In the genomic region with DNA sequence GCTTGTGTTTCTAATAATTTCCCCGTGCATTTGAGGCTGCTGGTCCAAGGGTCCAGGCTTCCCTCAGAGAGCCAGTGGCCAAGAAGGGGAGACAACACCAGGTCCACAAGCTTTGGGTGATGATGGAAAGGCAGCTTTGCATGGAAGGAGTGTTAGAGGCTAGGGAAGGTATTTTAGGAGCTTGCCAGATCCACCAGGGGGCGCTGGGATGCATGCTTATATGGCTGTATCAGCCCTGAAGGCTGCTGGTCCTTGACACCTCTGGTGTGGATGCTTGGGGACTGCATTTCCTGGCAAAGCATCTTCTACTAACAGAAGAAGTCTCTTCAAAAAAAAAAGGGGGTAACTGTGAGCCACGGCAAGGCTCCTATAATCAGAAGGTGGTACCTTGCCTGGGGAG, we compare ENCODE assay signal across 9 mouse cellular contexts. TPM values are rescaled to one million over a fixed set of nuclear protein-coding genes. Genes with fewer than 3 reads are reported as not detected.
DNase-seq lines count a peak whose midpoint lies in the region; ATAC-seq and TF ChIP-seq lines count a peak whose summit lies in the region.
"Had no signal": no experiment of that assay in that cellular context is flagged by ENCODE, and none has a peak within 500 bp of the region (broad histone marks: within the 10 kb centered on the region; RNA-seq: fewer than 3 reads in every experiment).

No protein-coding gene starts in this region.

- peak; percentile 87 for TF ChIP-seq CTCF in kidney, postnatal 0 days (IDR thresholded peaks at IDR 0.05; ENCODE audit: low read depth)
- TF ChIP-seq CTCF in olfactory bulb, adult 2 months (IDR thresholded peaks at IDR 0.05; ENCODE audit: insufficient read depth, low read depth, low read length), result peak; percentile 52

- H3K27ac ChIP-seq in midbrain, embryonic 10.5 days (replicated peaks), result no peak overlapping the region
- H3K27ac ChIP-seq in midbrain, embryonic 15.5 days, result no peak overlapping the region
- no peak overlapping the region for H3K27ac ChIP-seq in kidney, postnatal 0 days
- H3K27ac ChIP-seq in liver, embryonic 13.5 days, result no peak overlapping the region
- no peak overlapping the region for H3K27ac ChIP-seq in olfactory bulb, adult 2 months (ENCODE audit: insufficient read depth, low read depth, low read length)
- H3K27ac ChIP-seq: embryonic facial prominence, embryonic 12.5 days had no signal

- no peak overlapping the region for H3K4me2 ChIP-seq in midbrain, embryonic 15.5 days
- H3K4me2 ChIP-seq in kidney, postnatal 0 days (ENCODE audit: low read length), result no peak overlapping the region
- H3K4me2 ChIP-seq in liver, embryonic 13.5 days, result no peak overlapping the region
- H3K4me2 ChIP-seq: embryonic facial prominence, embryonic 12.5 days had no signal

- H3K9me3 ChIP-seq in midbrain, embryonic 10.5 days (replicated peaks), result no peaks in the 10 kb centered on the region
- H3K9me3 ChIP-seq in midbrain, embryonic 15.5 days, result no peaks in the 10 kb centered on the region
- H3K9me3 ChIP-seq in kidney, postnatal 0 days (replicated peaks; ENCODE audit: low read length), result no peaks in the 10 kb centered on the region
- H3K9me3 ChIP-seq in liver, embryonic 13.5 days (replicated peaks), result no peaks in the 10 kb centered on the region
- H3K9me3 ChIP-seq: embryonic facial prominence, embryonic 12.5 days had no signal

- peaks cover 76% of the 10 kb centered on the region for H3K27me3 ChIP-seq in midbrain, embryonic 10.5 days (ENCODE audit: low read depth, poor library complexity, severe bottlenecking)
- H3K27me3 ChIP-seq in midbrain, embryonic 15.5 days (replicated peaks), result peaks cover 28% of the 10 kb centered on the region
- no peaks in the 10 kb centered on the region; the same call in 1 of the 2 replicates for H3K27me3 ChIP-seq in kidney, postnatal 0 days (ENCODE audit: insufficient read depth, low read length)
- H3K27me3 ChIP-seq in liver, embryonic 13.5 days, result peaks cover 41% of the 10 kb centered on the region

- peaks cover 9% of the 10 kb centered on the region for H3K4me1 ChIP-seq in midbrain, embryonic 10.5 days
- H3K4me1 ChIP-seq in midbrain, embryonic 15.5 days, result peaks cover 18% of the 10 kb centered on the region; the same call in 1 of the 2 replicates
- H3K4me1 ChIP-seq in kidney, postnatal 0 days (replicated peaks; ENCODE audit: insufficient read depth, low read length), result no peaks in the 10 kb centered on the region
- H3K4me1 ChIP-seq in liver, embryonic 13.5 days (replicated peaks), result no peaks in the 10 kb centered on the region
- peaks cover 17% of the 10 kb centered on the region for H3K4me1 ChIP-seq in olfactory bulb, adult 2 months (ENCODE audit: control insufficient read depth, insufficient read depth, low read length)
- H3K4me1 ChIP-seq: embryonic facial prominence, embryonic 12.5 days had no signal

- DNase-seq in midbrain, embryonic 10.5 days (ENCODE audit: low spot score), result peak; percentile 81
- peak; percentile 60 for DNase-seq in cerebellum, adult 9-10 months
- peak; percentile 73 for DNase-seq in frontal cortex, postnatal 25 days (ENCODE audit: low spot score in 2 of 2)
- peak; percentile 87 for DNase-seq in kidney, postnatal 0 days (ENCODE audit: low spot score)
- DNase-seq in liver, embryonic 13.5 days, result peak; percentile 38
- DNase-seq in testis, postnatal 14 days (ENCODE audit: low spot score), result peak; percentile 62

- 8% methylated on average over 3 of the region's 3 CpGs for WGBS in midbrain, embryonic 10.5 days
- 7% methylated on average over 3 of the region's 3 CpGs for WGBS in midbrain, embryonic 15.5 days
- WGBS in kidney, postnatal 0 days, result 5% methylated on average over 3 of the region's 3 CpGs
- 3% methylated on average over 3 of the region's 3 CpGs for WGBS in liver, embryonic 13.5 days (ENCODE audit: insufficient replicate concordance)
- 4% methylated on average over 3 of the region's 3 CpGs for WGBS in olfactory bulb, adult 2 months

- no peaks in the 10 kb centered on the region for H3K36me3 ChIP-seq in midbrain, embryonic 10.5 days
- H3K36me3 ChIP-seq in midbrain, embryonic 15.5 days (replicated peaks), result no peaks in the 10 kb centered on the region
- no peaks in the 10 kb centered on the region for H3K36me3 ChIP-seq in kidney, postnatal 0 days (ENCODE audit: insufficient read depth, low read length)
- no peaks in the 10 kb centered on the region for H3K36me3 ChIP-seq in liver, embryonic 13.5 days
- H3K36me3 ChIP-seq: embryonic facial prominence, embryonic 12.5 days had no signal

- no peak overlapping the region for H3K4me3 ChIP-seq in midbrain, embryonic 10.5 days
- no peak overlapping the region for H3K4me3 ChIP-seq in midbrain, embryonic 15.5 days
- H3K4me3 ChIP-seq in kidney, postnatal 0 days (replicated peaks; ENCODE audit: low read depth, low read length), result no peak overlapping the region
- no peak overlapping the region for H3K4me3 ChIP-seq in liver, embryonic 13.5 days (replicated peaks)
- H3K4me3 ChIP-seq in olfactory bulb, adult 2 months (ENCODE audit: insufficient read depth, low read depth, low read length), result no peak overlapping the region
- H3K4me3 ChIP-seq: embryonic facial prominence, embryonic 12.5 days had no signal

- no peak overlapping the region for H3K9ac ChIP-seq in midbrain, embryonic 15.5 days
- no peak overlapping the region for H3K9ac ChIP-seq in kidney, postnatal 0 days (ENCODE audit: low read depth, low read length)
- H3K9ac ChIP-seq in liver, embryonic 13.5 days, result no peak overlapping the region
- H3K9ac ChIP-seq: embryonic facial prominence, embryonic 12.5 days had no signal

- TF ChIP-seq POLR2A in olfactory bulb, adult 2 months (IDR thresholded peaks at IDR 0.05; ENCODE audit: insufficient read depth, low read depth, low read length), result no peak

- no peak for ATAC-seq in midbrain, embryonic 15.5 days (replicated peaks)
- 0 out of 2 replicates have a peak, but pooled peaks have one; percentile 68 for ATAC-seq in kidney, postnatal 0 days (replicated peaks; ENCODE audit: low FRiP score, low read depth)
- no peak for ATAC-seq in liver, embryonic 13.5 days (ENCODE audit: low read depth)

RNA-seq across cellular contexts. Expression of a gene that starts 37.5 kb away (rescaled TPM):
- 0.21 and 0.35 TPM in 2 replicates for polyA plus RNA-seq in midbrain, embryonic 10.5 days (2016; fragmentation: Nextera tagmentation; extraction: Ambion mirVana)
- 0.50 and 0.63 TPM in 2 replicates for polyA plus RNA-seq in midbrain, embryonic 15.5 days (2015; fragmentation: Nextera tagmentation; extraction: Ambion mirVana)
- 0.74 and 0.89 TPM in 2 replicates for polyA plus RNA-seq in kidney, postnatal 0 days (2015; fragmentation: Nextera tagmentation; extraction: Ambion mirVana)
- not detected in 2 replicates for polyA plus RNA-seq in liver, embryonic 13.5 days (2015; fragmentation: Nextera tagmentation; extraction: Ambion mirVana)
- polyA plus RNA-seq in olfactory bulb, adult 2 months (2012; ENCODE audit: insufficient read depth, insufficient read length, low replicate concordance, missing spikeins), result not detected in 2 replicates

RNA-seq across cellular contexts. Expression of a gene that starts 47.7 kb away (rescaled TPM):
- not detected in 2 replicates for polyA plus RNA-seq in midbrain, embryonic 10.5 days (2016; fragmentation: Nextera tagmentation; extraction: Ambion mirVana)
- polyA plus RNA-seq in midbrain, embryonic 15.5 days (2015; fragmentation: Nextera tagmentation; extraction: Ambion mirVana), result not detected in 2 replicates
- polyA plus RNA-seq in kidney, postnatal 0 days (2015; fragmentation: Nextera tagmentation; extraction: Ambion mirVana), result not detected in 2 replicates
- polyA plus RNA-seq in liver, embryonic 13.5 days (2015; fragmentation: Nextera tagmentation; extraction: Ambion mirVana), result not detected in 2 replicates
- not detected in 2 replicates for polyA plus RNA-seq in olfactory bulb, adult 2 months (2012; ENCODE audit: insufficient read depth, insufficient read length, low replicate concordance, missing spikeins)
- polyA plus RNA-seq: embryonic facial prominence, embryonic 12.5 days had no signal
